Mouse (Mus musculus) spleen, postnatal 4 days (tissue): ENCODE measurements around the gene Il1f10.

Experiments used
- DNase-seq, 2 experiments: peaks; one replicate each; pipeline ENCODE4 v3.0.0; 2022; ENCODE audit warnings: low spot score in 2 of 2

Gene Il1f10

GRCm38 (mm10) chr2:24290896-24291295 is at the start of gene Il1f10:
TSS of gene Il1f10 (plus strand) at chr2:24291196.
- no peak for DNase-seq

- no peak for DNase-seq
These were observed 23.5 kb upstream of the Il1f10 start for GRCm38 (mm10) chr2:24267503-24267902.

- no peak for DNase-seq
These were observed 17.4 kb upstream of the Il1f10 start for GRCm38 (mm10) chr2:24273619-24274018.

- DNase-seq, result no peak
These were observed 15.8 kb upstream of the Il1f10 start for GRCm38 (mm10) chr2:24275146-24275545.

- DNase-seq, result no peak
These were observed 14.3 kb upstream of the Il1f10 start, which contains the start of gene Il1f5 for GRCm38 (mm10) chr2:24276654-24277053. TSS of gene Il1f5 (plus strand) at chr2:24276954.

- DNase-seq, result no peak
These were observed 3.6 kb downstream of the Il1f10 start for GRCm38 (mm10) chr2:24294616-24295015.

GRCm38 (mm10) chr2:24296837-24297236 is 5.8 kb downstream of the Il1f10 start:
- DNase-seq, result peak; percentile 17 to 69

- peak; percentile 54 to 68 for DNase-seq
These were observed 20.5 kb downstream of the Il1f10 start for GRCm38 (mm10) chr2:24311302-24312001.

- DNase-seq, result no peak
These were observed 25.9 kb downstream of the Il1f10 start for GRCm38 (mm10) chr2:24316919-24317318.

GRCm38 (mm10) chr2:24317919-24318598 is 27.1 kb downstream of the Il1f10 start:
- DNase-seq, result no peak

GRCm38 (mm10) chr2:24335333-24335732 is 44.3 kb downstream of the Il1f10 start:
- no peak for DNase-seq

- no peak for DNase-seq
These were observed 45.5 kb downstream of the Il1f10 start, which contains the start of gene Il1rn for GRCm38 (mm10) chr2:24336545-24336944. TSS of gene Il1rn (plus strand) at chr2:24336853.

GRCm38 (mm10) chr2:24341395-24341885 is 50.4 kb downstream of the Il1f10 start:
- no peak for DNase-seq
